Mouse (Mus musculus): ENCODE results near the gene Cntrob. TPM values are rescaled to one million over a fixed set of nuclear protein-coding genes. Genes with fewer than 3 reads are reported as not detected.

The Cntrob gene
- polyA plus RNA-seq, 1 experiment from 2014 or later, result 13.9 TPM

- Histone ChIP-seq H3K27ac (ENCODE audit: low read depth, low read length) (no peak overlapping the region), H3K4me1 (ENCODE audit: control insufficient read depth, insufficient read depth, low read length) (no peaks in the 10 kb centered on the region), H3K4me2 (ENCODE audit: low read length) (no peak overlapping the region), H3K36me3 (ENCODE audit: control insufficient read depth, insufficient read depth, low read length) (no peaks in the 10 kb centered on the region), H3K9me3 (replicated peaks; ENCODE audit: control insufficient read depth, low read length) (no peaks in the 10 kb centered on the region), H3K27me3 (replicated peaks; ENCODE audit: control insufficient read depth, insufficient read depth, low read length) (no peaks in the 10 kb centered on the region), H3K9ac (ENCODE audit: low read length) (no peak overlapping the region), H3K4me3 (ENCODE audit: low read depth, low read length) (no peak overlapping the region)
- ATAC-seq, result no peak
- no peak for DNase-seq (ENCODE audit: low spot score)
- 78% methylated on average over 5 of the region's 5 CpGs for WGBS
Observed at GRCm38 (mm10) chr11:69254808-69255207, 68.8 kb downstream of the Cntrob start.

- Histone ChIP-seq H3K27ac (ENCODE audit: low read depth, low read length) (no peak overlapping the region), H3K9me3 (replicated peaks; ENCODE audit: control insufficient read depth, low read length) (no peaks in the 10 kb centered on the region), H3K4me2 (ENCODE audit: low read length) (no peak overlapping the region), H3K9ac (ENCODE audit: low read length) (no peak overlapping the region), H3K4me1 (ENCODE audit: control insufficient read depth, insufficient read depth, low read length) (no peaks in the 10 kb centered on the region), H3K27me3 (replicated peaks; ENCODE audit: control insufficient read depth, insufficient read depth, low read length) (no peaks in the 10 kb centered on the region), H3K4me3 (ENCODE audit: low read depth, low read length) (no peak overlapping the region), H3K36me3 (ENCODE audit: control insufficient read depth, insufficient read depth, low read length) (no peaks in the 10 kb centered on the region)
- no peak for ATAC-seq
- DNase-seq (ENCODE audit: low spot score), result no peak
- WGBS, result 61% methylated on average over 9 of the region's 9 CpGs
Observed at GRCm38 (mm10) chr11:69253131-69253530, 70.4 kb downstream of the Cntrob start.

GRCm38 (mm10) chr11:69251953-69252352, 71.6 kb downstream of the Cntrob start:
- Histone ChIP-seq H3K27ac (ENCODE audit: low read depth, low read length) (no peak overlapping the region), H3K4me2 (ENCODE audit: low read length) (no peak overlapping the region), H3K9ac (ENCODE audit: low read length) (no peak overlapping the region), H3K4me1 (ENCODE audit: control insufficient read depth, insufficient read depth, low read length) (no peaks in the 10 kb centered on the region), H3K36me3 (ENCODE audit: control insufficient read depth, insufficient read depth, low read length) (no peaks in the 10 kb centered on the region), H3K9me3 (replicated peaks; ENCODE audit: control insufficient read depth, low read length) (no peaks in the 10 kb centered on the region), H3K27me3 (replicated peaks; ENCODE audit: control insufficient read depth, insufficient read depth, low read length) (no peaks in the 10 kb centered on the region), H3K4me3 (ENCODE audit: low read depth, low read length) (no peak overlapping the region)
- DNase-seq (ENCODE audit: low spot score) (no peak), ATAC-seq (no peak)
- 90% methylated on average over 7 of the region's 7 CpGs for WGBS

GRCm38 (mm10) chr11:69251135-69251842, 72.3 kb downstream of the Cntrob start:
- WGBS, result 63% methylated on average over 14 of the region's 14 CpGs
- DNase-seq (ENCODE audit: low spot score), result no peak

GRCm38 (mm10) chr11:69250106-69250505, 73.5 kb downstream of the Cntrob start:
- H3K27me3 ChIP-seq (replicated peaks; ENCODE audit: control insufficient read depth, insufficient read depth, low read length), result no peaks in the 10 kb centered on the region
- no peak overlapping the region for H3K27ac ChIP-seq (ENCODE audit: low read depth, low read length)
- WGBS, result 85% methylated on average over 5 of the region's 5 CpGs
- ATAC-seq (no peak), DNase-seq (ENCODE audit: low spot score) (no peak)
- no peak overlapping the region for H3K4me2 ChIP-seq (ENCODE audit: low read length)
- H3K36me3 ChIP-seq (ENCODE audit: control insufficient read depth, insufficient read depth, low read length), result no peaks in the 10 kb centered on the region
- H3K9ac ChIP-seq (ENCODE audit: low read length), result no peak overlapping the region
- H3K4me3 ChIP-seq (ENCODE audit: low read depth, low read length), result no peak overlapping the region
- H3K4me1 ChIP-seq (ENCODE audit: control insufficient read depth, insufficient read depth, low read length), result no peaks in the 10 kb centered on the region
- no peaks in the 10 kb centered on the region for H3K9me3 ChIP-seq (replicated peaks; ENCODE audit: control insufficient read depth, low read length)

More at GRCm38 (mm10) chr11:69251135-69251842, 72.3 kb downstream of the Cntrob start:
- Histone ChIP-seq H3K27ac (ENCODE audit: low read depth, low read length) (no peak overlapping the region), H3K4me2 (ENCODE audit: low read length) (no peak overlapping the region), H3K27me3 (replicated peaks; ENCODE audit: control insufficient read depth, insufficient read depth, low read length) (no peaks in the 10 kb centered on the region), H3K9ac (ENCODE audit: low read length) (no peak overlapping the region), H3K9me3 (replicated peaks; ENCODE audit: control insufficient read depth, low read length) (no peaks in the 10 kb centered on the region), H3K4me3 (ENCODE audit: low read depth, low read length) (no peak overlapping the region), H3K4me1 (ENCODE audit: control insufficient read depth, insufficient read depth, low read length) (no peaks in the 10 kb centered on the region), H3K36me3 (ENCODE audit: control insufficient read depth, insufficient read depth, low read length) (no peaks in the 10 kb centered on the region)
- no peak for ATAC-seq

Other genes with a start within 250 kb of the Cntrob start
- 124 and 188 TPM in 2 replicates for gene Vamp2, start 235.3 kb downstream of the Cntrob start, polyA plus RNA-seq (2014; fragmentation: Nextera tagmentation; extraction: Ambion mirVana)
- 6.8 and 11.6 TPM in 2 replicates for gene Per1, start 228.6 kb downstream of the Cntrob start, polyA plus RNA-seq (2014; fragmentation: Nextera tagmentation; extraction: Ambion mirVana)
- gene Hes7, start 203.4 kb downstream of the Cntrob start, polyA plus RNA-seq (2014; fragmentation: Nextera tagmentation; extraction: Ambion mirVana), result 0.23 and 0.24 TPM in 2 replicates
- gene 9130213A22Rik, start 201.2 kb downstream of the Cntrob start, polyA plus RNA-seq (2014; fragmentation: Nextera tagmentation; extraction: Ambion mirVana), result 0.14 TPM in 2 replicates
- gene Aloxe3, start 197.9 kb downstream of the Cntrob start, polyA plus RNA-seq (2014; fragmentation: Nextera tagmentation; extraction: Ambion mirVana), result 0.94 and 2.1 TPM in 2 replicates
- 0.15 TPM in 1 of 2 replicates, not detected in the other for gene Alox12b, start 166.8 kb downstream of the Cntrob start, polyA plus RNA-seq (2014; fragmentation: Nextera tagmentation; extraction: Ambion mirVana)
- 0.08 TPM in 1 of 2 replicates, not detected in the other for gene Alox8, start 125.9 kb downstream of the Cntrob start, polyA plus RNA-seq (2014; fragmentation: Nextera tagmentation; extraction: Ambion mirVana)
- gene Gucy2e, start 86.7 kb downstream of the Cntrob start, polyA plus RNA-seq (2014; fragmentation: Nextera tagmentation; extraction: Ambion mirVana), result 0.35 and 0.41 TPM in 2 replicates
- 188 and 243 TPM in 2 replicates for gene Trappc1, start 205 bp upstream of the Cntrob start, polyA plus RNA-seq (2014; fragmentation: Nextera tagmentation; extraction: Ambion mirVana)
- gene Kcnab3, start 2.5 kb upstream of the Cntrob start, polyA plus RNA-seq (2014; fragmentation: Nextera tagmentation; extraction: Ambion mirVana), result 3.3 and 3.9 TPM in 2 replicates
- gene Rnf227, start 16.7 kb upstream of the Cntrob start, polyA plus RNA-seq (2014; fragmentation: Nextera tagmentation; extraction: Ambion mirVana), result 126 and 146 TPM in 2 replicates
- 70.3 and 77.3 TPM in 2 replicates for gene Chd3, start 45.6 kb upstream of the Cntrob start, polyA plus RNA-seq (2014; fragmentation: Nextera tagmentation; extraction: Ambion mirVana)
- gene Naa38, start 71.7 kb upstream of the Cntrob start, polyA plus RNA-seq (2014; fragmentation: Nextera tagmentation; extraction: Ambion mirVana), result 106 and 142 TPM in 2 replicates
- gene Cyb5d1, start 71.9 kb upstream of the Cntrob start, polyA plus RNA-seq (2014; fragmentation: Nextera tagmentation; extraction: Ambion mirVana), result 31.1 and 36.4 TPM in 2 replicates
- gene Tmem88, start 74.5 kb upstream of the Cntrob start, polyA plus RNA-seq (2014; fragmentation: Nextera tagmentation; extraction: Ambion mirVana), result 4.7 and 5.7 TPM in 2 replicates
- 28.7 and 38.2 TPM in 2 replicates for gene Kdm6b, start 89.9 kb upstream of the Cntrob start, polyA plus RNA-seq (2014; fragmentation: Nextera tagmentation; extraction: Ambion mirVana)
- 2.7 and 3.8 TPM in 2 replicates for gene Dnah2, start 225.3 kb upstream of the Cntrob start, polyA plus RNA-seq (2014; fragmentation: Nextera tagmentation; extraction: Ambion mirVana)
- gene Efnb3, start 236.4 kb upstream of the Cntrob start, polyA plus RNA-seq (2014; fragmentation: Nextera tagmentation; extraction: Ambion mirVana), result 38.6 and 48.2 TPM in 2 replicates

Measured in forebrain, embryonic 14.5 days (tissue).